Mouse (Mus musculus) forebrain, postnatal 0 days (tissue): ENCODE data around the gene Rflnb. TPM values are rescaled to one million over a fixed set of nuclear protein-coding genes. Genes with fewer than 3 reads are reported as not detected.

Experiments used
- ATAC-seq: fragments of 200-750 bp; cut with Nextera tagmentation; 2 replicates; pipeline ENCODE4 v1.8.0; 2017; ENCODE audit warnings: mild to moderate bottlenecking, moderate library complexity
- DNase-seq: peaks from one replicate; pipeline ENCODE4 v3.0.0-alpha.2; 2015
- H3K27ac ChIP-seq: fragments of 300-500 bp; sonication (generic); 2 replicates; pipeline ENCODE4 v1.5.1; 2014; ENCODE audit warnings: low read depth, mild to moderate bottlenecking, antibody characterized with exemption, low read length, moderate library complexity, mixed read lengths
- H3K27me3 ChIP-seq: fragments of 300-500 bp; sonication (generic); 2 replicates; pipeline ENCODE4 v1.6.1; 2014; ENCODE audit warnings: mild to moderate bottlenecking, low read length, mixed read lengths; ENCODE audit not compliant: insufficient read depth
- H3K36me3 ChIP-seq: fragments of 300-500 bp; sonication (generic); 2 replicates; pipeline ENCODE4 v1.6.1; 2014; ENCODE audit warnings: mild to moderate bottlenecking, moderate library complexity; ENCODE audit not compliant: insufficient read depth
- H3K4me1 ChIP-seq: fragments of 300-500 bp; sonication (generic); 2 replicates; pipeline ENCODE4 v1.6.1; 2014; ENCODE audit warnings: antibody characterized with exemption; ENCODE audit not compliant: insufficient read depth
- H3K4me2 ChIP-seq: fragments of 300-500 bp; sonication (generic); 2 replicates; pipeline ENCODE4 v1.6.1; 2014; ENCODE audit warnings: low read depth, mild to moderate bottlenecking, moderate library complexity
- H3K4me3 ChIP-seq: fragments of 300-500 bp; sonication (generic); 2 replicates; pipeline ENCODE4 v1.5.1; 2014; ENCODE audit warnings: low read depth, low read length, mixed read lengths
- H3K9ac ChIP-seq: fragments of 300-500 bp; sonication (generic); 2 replicates; pipeline ENCODE4 v1.6.1; 2014; ENCODE audit warnings: mild to moderate bottlenecking
- H3K9me3 ChIP-seq: fragments of 300-500 bp; sonication (generic); 2 replicates; pipeline ENCODE4 v1.6.1; 2016; ENCODE audit warnings: low read length
- CTCF ChIP-seq: sonication (generic); IDR thresholded peaks from 2 replicates; pipeline ENCODE4 v1.5.1; 2016; ENCODE audit warnings: antibody characterized with exemption, control low read depth, low read depth
- WGBS: fragments of 180-500 bp; shearing (Covaris S2); extraction: QIAGEN DNeasy Blood & Tissue Kit; methylation state at CpG from one replicate; pipeline ENCODE4 v1.1.7; 2014; 5-methylcytosine and 5-hydroxymethylcytosine counted together
- polyA plus RNA-seq: library from polyadenylated mRNA; unstranded; fragments of >200 nt; fragmentation: Nextera tagmentation; extraction: Ambion mirVana; gene quantifications from 2 replicates; pipeline ENCODE4 v1.2.1, GENCODE M21; 2015
- total RNA-seq: library from RNA; depleted of rRNA; stranded (reverse); fragments of >200 nt; gene quantifications from 2 replicates; pipeline ENCODE4 v1.2.3, GENCODE M21; 2014; rRNA removed

Gene Rflnb
- 11.6 and 12.7 TPM in 2 replicates for total RNA-seq
- polyA plus RNA-seq = 9.1 and 14.0 TPM in 2 replicates

DNA sequence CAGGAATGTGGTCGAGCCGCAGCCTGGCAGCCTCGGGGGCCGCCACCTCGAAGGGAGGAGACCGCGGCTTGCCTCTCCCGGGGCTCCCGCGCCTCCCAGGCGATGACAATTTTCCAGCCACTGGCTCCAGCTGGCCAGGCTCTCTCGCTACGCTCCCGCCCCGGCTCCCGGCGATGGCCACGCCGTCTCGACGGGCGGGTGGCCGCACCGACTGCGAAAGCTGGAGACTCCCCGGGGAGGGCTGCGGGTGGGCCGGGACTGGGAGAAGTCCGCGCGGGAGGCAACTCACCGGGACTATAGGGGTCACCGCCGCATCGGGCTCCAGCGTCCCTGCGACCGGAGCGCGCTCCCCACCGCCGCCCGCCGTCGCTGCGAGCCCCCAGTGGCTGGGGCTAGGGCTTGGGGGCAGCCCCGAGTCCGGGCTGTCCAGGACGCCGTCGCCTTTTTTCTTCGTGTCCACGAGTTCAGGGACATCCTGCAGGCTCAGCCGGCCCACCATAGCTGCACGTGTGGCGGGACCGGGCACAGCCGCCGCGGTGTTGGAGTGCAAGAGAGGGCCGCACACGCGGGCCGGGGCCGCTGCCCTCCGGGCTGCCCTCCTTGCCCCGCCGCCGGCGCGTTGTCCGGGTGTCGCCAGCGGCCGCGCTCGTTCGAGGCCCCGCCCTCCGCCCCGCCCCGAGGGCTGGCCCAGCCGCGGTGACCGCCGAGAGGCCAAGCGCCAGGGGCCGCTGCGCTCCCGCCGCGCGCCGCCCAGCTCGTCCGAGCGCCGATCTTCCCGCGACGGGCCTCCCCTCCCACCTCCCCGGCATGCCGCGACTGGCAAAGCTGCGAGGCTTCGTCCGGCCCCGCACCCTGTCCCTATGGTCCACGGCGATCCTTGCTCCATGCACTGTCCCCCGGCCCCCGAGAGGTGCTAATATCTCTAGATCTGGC, at the start of gene Rflnb:
TSS of gene Rflnb (minus strand) at position 644 of the 933 bp plus-strand sequence.
- H3K27ac ChIP-seq = no peak within 1 kb of the TSS

DNA sequence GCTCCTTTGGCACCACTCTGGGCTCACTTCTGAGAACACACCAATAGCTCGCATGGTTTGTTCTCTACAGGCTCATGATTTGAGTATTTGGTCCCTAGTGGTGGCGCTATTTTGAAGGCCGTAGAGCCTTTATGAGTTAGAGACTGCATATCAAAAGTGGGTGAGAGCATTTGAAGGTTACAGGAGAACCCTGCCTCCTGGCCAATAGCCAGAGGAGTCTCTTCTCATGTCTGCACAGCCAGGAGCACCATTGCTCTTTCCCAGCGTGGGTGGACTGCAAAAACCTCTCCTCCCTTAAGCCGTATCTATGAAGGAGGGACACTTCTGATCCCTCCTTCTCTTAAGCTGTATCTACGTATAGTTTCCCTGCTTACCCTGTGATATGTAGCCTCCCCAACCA, 49.8 kb upstream of the Rflnb start:
- Histone ChIP-seq H3K36me3 (peaks cover 69% of the 10 kb centered on the region), H3K27ac (no peak overlapping the region), H3K4me2 (no peak overlapping the region), H3K27me3 (no peaks in the 10 kb centered on the region), H3K4me3 (no peak overlapping the region), H3K9me3 (no peaks in the 10 kb centered on the region), H3K4me1 (no peaks in the 10 kb centered on the region), H3K9ac (no peak overlapping the region)
- 90% methylated on average over 6 of the region's 6 CpGs for WGBS
- no peak for DNase-seq
- TF ChIP-seq CTCF = no peak
- no peak for ATAC-seq

More for the DNA sequence above, at the start of gene Rflnb:
- DNase-seq (peak; percentile 60), ATAC-seq (peak; percentile 82)
- peak within 1 kb of the TSS; percentile 60 for H3K9ac ChIP-seq
- no peaks in the 10 kb centered on the region for H3K9me3 ChIP-seq
- peaks cover 9% of the 10 kb centered on the region for H3K27me3 ChIP-seq
- peak within 1 kb of the TSS; percentile 52 for H3K4me3 ChIP-seq
- WGBS = 2% methylated on average over 93 of the region's 112 CpGs
- H3K4me1 ChIP-seq = no peaks in the 10 kb centered on the region
- 0 out of 2 replicates have a peak, but pooled peaks have one; percentile 21 for TF ChIP-seq CTCF
- peak within 1 kb of the TSS; percentile 90 for H3K4me2 ChIP-seq
- H3K36me3 ChIP-seq = no peaks in the 10 kb centered on the region

DNA sequence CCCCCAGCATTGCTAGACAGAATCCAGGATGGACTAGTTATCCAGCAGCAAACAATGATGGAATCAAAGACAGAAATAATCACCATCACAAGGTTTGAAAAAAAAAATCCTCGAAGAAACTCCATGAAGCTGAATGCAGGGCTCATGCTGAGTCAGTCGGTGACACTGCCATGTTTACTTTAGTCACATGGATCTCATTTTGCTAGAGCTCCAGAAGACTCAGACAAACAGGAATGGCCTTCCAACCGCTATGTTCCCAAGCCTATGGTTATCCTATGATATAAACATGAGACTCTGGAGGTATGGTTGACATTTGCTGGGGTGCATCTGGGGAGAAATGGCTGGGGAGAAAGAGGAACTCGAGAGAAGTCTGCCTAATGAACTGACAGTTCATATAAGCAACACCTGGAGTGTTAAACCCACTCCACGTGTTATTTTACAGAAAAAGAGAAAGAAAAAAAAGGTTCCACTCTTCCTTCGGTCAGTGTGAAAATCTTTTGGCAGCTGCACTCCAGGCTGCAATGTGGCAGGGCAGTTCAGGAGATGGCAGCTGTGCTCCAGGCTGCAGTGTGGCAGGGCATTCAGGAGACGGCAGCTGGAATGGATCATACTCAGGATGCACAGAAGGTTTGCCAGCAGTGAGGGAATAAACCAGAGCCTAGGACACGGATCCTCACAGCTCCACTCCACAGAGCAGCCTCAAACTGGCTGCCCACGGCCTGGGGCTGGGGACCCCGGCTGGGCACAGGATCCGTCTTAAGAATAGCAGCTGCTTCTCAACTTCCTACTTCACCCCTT, 46.9 kb upstream of the Rflnb start:
- no peak overlapping the region for H3K4me2 ChIP-seq
- ATAC-seq (no peak), DNase-seq (no peak)
- H3K4me3 ChIP-seq = no peak overlapping the region
- no peak overlapping the region for H3K27ac ChIP-seq
- H3K27me3 ChIP-seq = no peaks in the 10 kb centered on the region
- H3K36me3 ChIP-seq = peaks cover 43% of the 10 kb centered on the region
- no peaks in the 10 kb centered on the region for H3K4me1 ChIP-seq
- 66% methylated on average over 11 of the region's 11 CpGs for WGBS
- H3K9ac ChIP-seq = no peak overlapping the region
- no peak for TF ChIP-seq CTCF
- H3K9me3 ChIP-seq = no peaks in the 10 kb centered on the region

GRCm38 (mm10) chr11:76069816-76070215, 42.2 kb upstream of the Rflnb start:
- 84% methylated on average over 6 of the region's 6 CpGs for WGBS
- TF ChIP-seq CTCF = no peak
- Histone ChIP-seq H3K4me2 (no peak overlapping the region), H3K9ac (no peak overlapping the region), H3K9me3 (no peaks in the 10 kb centered on the region), H3K27ac (no peak overlapping the region), H3K27me3 (no peaks in the 10 kb centered on the region), H3K4me1 (no peaks in the 10 kb centered on the region), H3K4me3 (no peak overlapping the region), H3K36me3 (peaks cover 20% of the 10 kb centered on the region)
- ATAC-seq (no peak), DNase-seq (no peak)

DNA sequence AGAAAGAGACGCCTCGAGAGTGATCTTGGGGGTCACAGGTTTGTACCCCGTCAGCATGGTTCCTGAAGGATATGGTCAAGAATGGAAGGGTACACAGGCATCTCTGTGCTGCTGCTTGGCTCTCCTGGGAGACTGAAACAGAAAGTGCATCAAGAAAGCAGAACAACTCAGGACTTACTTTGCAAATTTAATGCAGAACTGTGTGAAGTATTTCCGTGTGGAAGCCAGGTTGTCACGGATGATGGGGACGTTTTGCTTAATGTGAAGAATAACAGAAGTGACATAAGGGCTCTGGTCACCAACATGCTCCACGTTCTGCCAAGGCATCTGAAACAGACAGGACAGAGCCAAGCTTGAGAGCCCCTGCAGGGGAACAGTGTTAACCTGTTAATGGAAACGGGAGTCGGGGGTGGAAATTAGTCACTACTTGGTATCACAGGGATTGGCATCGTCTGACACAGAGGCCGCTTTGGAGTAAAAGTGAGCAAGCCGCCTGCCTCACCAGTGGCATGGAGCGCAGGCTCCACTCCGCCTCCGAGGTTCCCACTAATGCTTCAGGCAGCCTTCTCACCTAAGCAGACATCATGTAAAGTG, 39.1 kb upstream of the Rflnb start:
- H3K36me3 ChIP-seq = peaks cover 26% of the 10 kb centered on the region
- DNase-seq = no peak
- no peak overlapping the region for H3K4me3 ChIP-seq
- no peaks in the 10 kb centered on the region for H3K9me3 ChIP-seq
- TF ChIP-seq CTCF = no peak
- WGBS = 82% methylated on average over 15 of the region's 15 CpGs
- no peaks in the 10 kb centered on the region for H3K27me3 ChIP-seq
- H3K4me2 ChIP-seq = no peak overlapping the region
- no peak for ATAC-seq
- H3K4me1 ChIP-seq = no peaks in the 10 kb centered on the region
- no peak overlapping the region for H3K27ac ChIP-seq
- H3K9ac ChIP-seq = no peak overlapping the region

GRCm38 (mm10) chr11:76065521-76066095, 38.0 kb upstream of the Rflnb start:
- WGBS = 79% methylated on average over 9 of the region's 9 CpGs
- DNase-seq = no peak

More at GRCm38 (mm10) chr11:76065521-76066095, 38.0 kb upstream of the Rflnb start:
- no peaks in the 10 kb centered on the region for H3K27me3 ChIP-seq
- no peak overlapping the region for H3K9ac ChIP-seq
- no peak for TF ChIP-seq CTCF
- no peak overlapping the region for H3K4me3 ChIP-seq
- H3K36me3 ChIP-seq = peaks cover 35% of the 10 kb centered on the region
- no peak for ATAC-seq
- no peak overlapping the region for H3K4me2 ChIP-seq
- H3K4me1 ChIP-seq = no peaks in the 10 kb centered on the region
- H3K27ac ChIP-seq = no peak overlapping the region
- H3K9me3 ChIP-seq = no peaks in the 10 kb centered on the region
